Mouse (Mus musculus) small intestine, adult 2 months (tissue): ENCODE results near the gene Gns. TPM values are rescaled to one million over a fixed set of nuclear protein-coding genes. Genes with fewer than 3 reads are reported as not detected.

Experiments
- H3K27ac ChIP-seq: fragments of 200-500 bp; 2 replicates; pipeline ENCODE4 v1.5.1; 2012; ENCODE audit warnings: low read depth, low read length, control low read depth, inconsistent platforms; ENCODE audit not compliant: insufficient read depth
- H3K27me3 ChIP-seq: fragments of 200-500 bp; 2 replicates; pipeline ENCODE4 v1.6.1; 2012; ENCODE audit warnings: mild to moderate bottlenecking, moderate library complexity, low read length, inconsistent platforms; ENCODE audit not compliant: control insufficient read depth, insufficient read depth
- H3K36me3 ChIP-seq: fragments of 200-500 bp; 2 replicates; pipeline ENCODE4 v1.6.1; 2012; ENCODE audit warnings: mild to moderate bottlenecking, low read length, control low read depth, inconsistent platforms; ENCODE audit not compliant: control insufficient read depth, insufficient read depth
- H3K4me1 ChIP-seq: fragments of 200-500 bp; 2 replicates; pipeline ENCODE4 v1.6.1; 2012; ENCODE audit warnings: low read length, inconsistent platforms, mixed read lengths; ENCODE audit not compliant: control insufficient read depth, insufficient read depth, insufficient read length
- H3K4me3 ChIP-seq: fragments of 200-500 bp; 2 replicates; pipeline ENCODE4 v1.5.1; 2012; ENCODE audit warnings: low read depth, mild to moderate bottlenecking, control low read depth, inconsistent platforms, low read length, moderate library complexity
- CTCF ChIP-seq: fragments of 200-500 bp; IDR thresholded peaks from 2 replicates; pipeline ENCODE4 v1.5.1; 2012; ENCODE audit warnings: low read depth, mild to moderate bottlenecking, control low read depth, inconsistent platforms, low read length, moderate library complexity, mixed read lengths; ENCODE audit not compliant: insufficient replicate concordance, insufficient read length; ENCODE audit errors: extremely low read depth
- POLR2A ChIP-seq: fragments of 200-500 bp; IDR thresholded peaks from 2 replicates; pipeline ENCODE4 v1.6.1; 2012; ENCODE audit warnings: low read depth, mild to moderate bottlenecking, control low read depth, inconsistent platforms, low read length, moderate library complexity
- WGBS: fragments of 180-500 bp; shearing (Covaris S2); methylation state at CpG from one replicate; pipeline ENCODE4 v1.1.7; 2018; 5-methylcytosine and 5-hydroxymethylcytosine counted together
- polyA plus RNA-seq: library from polyadenylated mRNA; depleted of rRNA; stranded (reverse); fragments of >200 nt; gene quantifications from 2 replicates; pipeline ENCODE4 v1.2.3, GENCODE M21; 2012

Gene Gns
- polyA plus RNA-seq, 1 experiment, result 149 TPM

DNA sequence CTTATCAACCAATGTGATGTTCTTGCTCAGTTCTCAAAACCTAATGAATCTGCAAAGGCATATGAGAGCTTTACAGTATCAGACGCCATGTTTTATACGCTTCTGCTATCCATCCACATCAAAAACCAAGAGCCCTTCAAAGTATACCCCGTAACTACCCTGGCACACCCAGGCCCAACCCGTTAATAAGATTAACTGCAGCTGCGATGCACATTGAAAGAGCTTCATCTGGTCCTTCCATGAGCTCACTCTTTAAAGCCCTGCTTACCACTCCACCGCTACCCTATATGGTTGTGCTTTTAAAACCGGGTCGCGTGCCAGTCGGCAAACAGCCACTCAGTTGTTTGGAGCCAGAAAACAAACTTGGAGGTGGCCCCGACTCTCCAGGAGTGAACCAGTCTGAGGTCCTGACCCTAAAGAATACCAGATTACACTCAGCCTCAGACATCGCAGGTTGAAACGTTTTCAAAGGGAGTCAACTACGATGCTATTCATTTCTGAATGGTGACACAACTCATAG lies 60.7 kb downstream of the Gns start:
- Histone ChIP-seq H3K4me1 (peaks cover 67% of the 10 kb centered on the region), H3K4me3 (no peak overlapping the region), H3K27me3 (no peaks in the 10 kb centered on the region), H3K36me3 (peaks cover 2% of the 10 kb centered on the region; the same call in 1 of the 2 replicates), H3K27ac (peak overlapping the region; percentile 42)
- 35% methylated on average over 14 of the region's 14 CpGs for WGBS
- no peak for TF ChIP-seq CTCF
- TF ChIP-seq POLR2A, result no peak

DNA sequence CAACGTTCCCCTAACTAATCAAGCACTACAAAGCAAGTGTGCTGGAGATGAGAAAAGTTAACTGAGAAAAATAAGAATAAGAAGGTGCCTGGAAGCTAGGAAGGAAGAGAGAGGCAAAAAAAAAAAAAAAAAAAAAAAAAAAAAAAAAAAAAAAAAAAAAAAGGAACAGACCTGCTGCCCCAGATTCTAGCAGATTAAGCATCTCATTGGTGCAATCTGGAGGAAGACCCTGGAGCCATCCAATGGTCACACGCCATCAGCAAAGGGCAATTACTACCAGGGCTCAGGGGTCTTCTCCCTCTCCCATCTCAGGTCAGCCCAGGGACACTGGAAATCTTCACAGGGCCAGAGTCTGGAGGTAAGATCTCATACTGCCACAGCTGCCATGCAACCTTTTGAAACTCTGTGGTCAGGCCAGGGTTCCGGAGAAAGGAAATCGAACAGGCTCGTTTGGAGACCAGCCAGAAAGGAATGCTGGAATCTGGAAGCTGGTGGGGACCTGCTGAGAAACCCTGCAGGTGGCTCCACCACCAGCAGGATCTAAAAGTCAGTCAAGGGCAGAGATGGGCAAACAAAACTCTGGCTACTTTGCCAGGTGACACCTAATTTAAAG lies 61.7 kb downstream of the Gns start:
- Histone ChIP-seq H3K27me3 (no peaks in the 10 kb centered on the region), H3K4me3 (no peak overlapping the region), H3K27ac (peak overlapping the region; percentile 42), H3K36me3 (peaks cover 2% of the 10 kb centered on the region; the same call in 1 of the 2 replicates), H3K4me1 (peaks cover 66% of the 10 kb centered on the region)
- WGBS, result 13% methylated on average over 5 of the region's 5 CpGs
- TF ChIP-seq CTCF (no peak), POLR2A (no peak)

DNA sequence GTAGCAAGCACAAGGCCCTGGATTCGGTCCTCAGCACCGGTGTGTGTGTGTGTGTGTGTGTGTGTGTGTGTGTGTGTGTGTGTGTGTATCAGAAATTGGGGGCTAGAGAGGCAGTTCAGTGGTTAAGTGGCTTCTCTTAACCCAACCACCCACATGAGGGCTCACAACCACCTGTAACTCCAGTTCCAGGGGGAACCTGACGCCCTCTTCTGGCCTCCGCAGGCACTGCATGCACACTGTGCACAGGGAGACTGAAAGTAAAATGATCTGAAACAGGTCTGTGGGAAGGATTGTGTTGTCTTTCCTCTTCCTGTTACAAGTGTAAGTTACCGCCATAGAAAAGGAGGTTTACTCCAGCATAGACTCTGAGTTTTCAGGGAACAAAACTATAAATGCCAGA lies 62.2 kb downstream of the Gns start:
- Histone ChIP-seq H3K27ac (peak overlapping the region; percentile 23; the same call in 1 of the 2 replicates), H3K27me3 (no peaks in the 10 kb centered on the region), H3K36me3 (peaks cover 2% of the 10 kb centered on the region; the same call in 1 of the 2 replicates), H3K4me1 (peaks cover 63% of the 10 kb centered on the region), H3K4me3 (no peak overlapping the region)
- WGBS, result 70% methylated on average over 5 of the region's 5 CpGs
- TF ChIP-seq CTCF (peak; percentile 58; the same call in 1 of the 2 replicates), POLR2A (no peak)

DNA sequence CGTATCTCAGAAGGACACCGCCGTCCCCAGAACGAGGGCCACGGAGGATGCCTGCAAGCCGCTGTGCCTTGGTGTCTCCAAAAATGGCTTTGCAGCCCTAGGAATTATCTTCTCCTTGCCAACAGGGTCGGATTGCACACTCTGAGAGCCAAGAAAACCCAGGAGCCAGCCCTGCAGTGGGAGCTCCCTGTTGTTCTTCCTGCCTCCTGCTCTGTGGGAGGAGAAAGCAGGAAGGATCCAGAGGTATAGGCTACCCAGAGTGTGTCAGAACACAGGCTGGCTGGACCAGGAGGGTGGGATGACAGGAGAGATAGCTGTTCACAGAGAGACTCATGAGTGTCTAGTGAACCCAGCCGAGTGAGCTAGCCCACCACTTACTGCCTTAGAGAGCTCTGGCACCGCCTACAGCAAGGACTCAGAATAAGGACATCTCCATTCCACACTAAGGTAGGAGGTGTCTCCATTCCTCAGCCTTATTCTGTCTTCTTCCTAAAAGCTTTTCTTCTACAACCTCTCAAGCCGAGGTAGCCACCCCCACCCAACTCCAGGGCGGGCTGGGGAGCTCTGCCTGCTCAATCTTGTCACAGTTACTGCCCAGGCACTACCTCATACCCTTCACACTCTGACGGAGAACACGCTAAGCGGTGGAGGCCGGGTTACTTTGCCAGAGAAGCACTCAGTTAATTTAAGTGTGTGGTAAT lies 63.3 kb downstream of the Gns start:
- Histone ChIP-seq H3K4me3 (no peak overlapping the region), H3K36me3 (peaks cover 2% of the 10 kb centered on the region; the same call in 1 of the 2 replicates), H3K4me1 (peaks cover 67% of the 10 kb centered on the region), H3K27me3 (no peaks in the 10 kb centered on the region), H3K27ac (peak overlapping the region; percentile 10; the same call in 1 of the 2 replicates)
- 79% methylated on average over 15 of the region's 15 CpGs for WGBS
- TF ChIP-seq CTCF, result no peak
- TF ChIP-seq POLR2A, result no peak

DNA sequence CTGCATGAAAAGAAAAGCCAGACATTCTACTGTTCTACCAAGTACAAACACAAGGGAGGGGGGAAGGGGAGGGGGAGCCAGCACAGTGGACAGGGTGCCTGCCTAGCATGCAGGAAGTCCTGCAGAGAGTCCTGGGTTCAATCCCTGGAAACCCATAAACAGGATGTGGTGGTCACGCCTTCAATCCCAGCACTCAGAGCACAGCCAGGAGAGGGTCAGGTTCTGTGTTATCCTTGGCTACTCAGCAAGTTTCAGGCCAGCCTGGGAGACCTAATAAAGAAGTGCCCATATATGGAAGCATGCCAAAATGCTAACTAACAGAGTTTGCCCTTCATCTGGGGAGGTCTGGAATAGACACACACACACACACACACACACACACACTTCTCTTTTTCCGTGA lies 64.2 kb downstream of the Gns start:
- H3K27ac ChIP-seq, result 0 out of 2 replicates have a peak overlapping the region, but pooled peaks have one; percentile 20

DNA sequence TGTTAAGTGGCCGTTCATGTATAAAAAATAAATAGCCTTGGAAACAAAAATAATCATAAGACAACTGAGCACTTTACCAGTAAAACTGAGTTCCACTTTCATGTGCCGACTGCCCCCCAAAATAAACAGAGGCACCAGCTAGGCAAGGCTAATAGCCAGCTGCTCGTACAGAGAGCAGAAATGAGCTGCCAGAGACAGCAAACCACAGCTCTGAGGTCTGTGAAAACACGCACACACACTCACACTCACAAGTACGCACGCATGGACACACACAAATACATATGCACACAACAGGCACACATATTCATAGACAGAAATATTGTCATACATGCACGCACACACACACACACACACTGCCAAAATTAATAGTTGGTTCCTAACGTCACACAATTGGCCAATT lies 64.7 kb downstream of the Gns start:
- no peaks in the 10 kb centered on the region for H3K27me3 ChIP-seq
- H3K4me3 ChIP-seq, result no peak overlapping the region
- TF ChIP-seq CTCF (no peak), POLR2A (no peak)
- H3K27ac ChIP-seq, result peak overlapping the region; percentile 33; the same call in 1 of the 2 replicates
- no peaks in the 10 kb centered on the region for H3K36me3 ChIP-seq
- WGBS, result 10% methylated on average over 8 of the region's 8 CpGs
- H3K4me1 ChIP-seq, result peaks cover 61% of the 10 kb centered on the region

More for the DNA sequence above, 64.2 kb downstream of the Gns start:
- TF ChIP-seq POLR2A (no peak), CTCF (no peak)
- Histone ChIP-seq H3K4me1 (peaks cover 62% of the 10 kb centered on the region), H3K4me3 (no peak overlapping the region), H3K27me3 (no peaks in the 10 kb centered on the region), H3K36me3 (no peaks in the 10 kb centered on the region)
- WGBS, result 22% methylated on average over 2 of the region's 2 CpGs
